Comparison of ENCODE assay signal across 9 mouse cellular contexts in genomic region chr10:75353838-75354241, GRCm38 (mm10). TPM values are rescaled to one million over a fixed set of nuclear protein-coding genes. Genes with fewer than 3 reads are reported as not detected.
A peak's percentile ranks its signal among the peaks of the same experiment; 100 is the strongest.
DNase-seq lines count a peak whose midpoint lies in the region; ATAC-seq and TF ChIP-seq lines count a peak whose summit lies in the region.
"Not testable (repeated sequence)": the region's sequence is repeated elsewhere in the genome, so short reads cannot be mapped to it uniquely, and the experiment has no call there.
"Had no signal": no experiment of that assay in that cellular context is flagged by ENCODE, and none has a peak within 500 bp of the region (broad histone marks: within the 10 kb centered on the region; RNA-seq: fewer than 3 reads in every experiment).

No protein-coding gene starts in this region.

- H3K9ac ChIP-seq in heart, embryonic 12.5 days; liver, embryonic 12.5 days; liver, embryonic 16.5 days (ENCODE audit: low read depth, low read length); lung, postnatal 0 days (replicated peaks; ENCODE audit: low read depth): not testable (repeated sequence)

- not testable (repeated sequence) for H3K9me3 ChIP-seq in heart, embryonic 12.5 days (replicated peaks); liver, embryonic 12.5 days (replicated peaks); liver, embryonic 16.5 days (replicated peaks; ENCODE audit: control insufficient read depth, low read length); lung, postnatal 0 days (ENCODE audit: low read length)

- not testable (repeated sequence) for TF ChIP-seq EP300 in lung, postnatal 0 days (IDR thresholded peaks at IDR 0.05)

- DNase-seq in lung, postnatal 0 days (ENCODE audit: low spot score) = peak; percentile 8

- not testable (repeated sequence) for H3K27ac ChIP-seq in heart, embryonic 12.5 days (ENCODE audit: poor library complexity, severe bottlenecking); liver, embryonic 12.5 days; liver, embryonic 16.5 days (ENCODE audit: low read length); lung, postnatal 0 days (ENCODE audit: low read length)

- not testable (repeated sequence) for H3K27me3 ChIP-seq in heart, embryonic 12.5 days (replicated peaks); liver, embryonic 12.5 days (replicated peaks); liver, embryonic 16.5 days (ENCODE audit: control insufficient read depth, insufficient read depth, low read depth, low read length); lung, postnatal 0 days (replicated peaks; ENCODE audit: insufficient read depth, low read length)

- ATAC-seq in CD4-positive, CD25-positive, alpha-beta regulatory T cell, adult 4 months = peak; percentile 97
- peak; percentile 18; the same call in 1 of the 2 replicates for ATAC-seq in common myeloid progenitor, adult 5-6 weeks (replicated peaks; ENCODE audit: low read depth, poor library complexity, severe bottlenecking)
- ATAC-seq in heart, embryonic 12.5 days (ENCODE audit: insufficient number of reproducible peaks, low FRiP score) = peak; percentile 29; the same call in 1 of the 2 replicates
- ATAC-seq in inflammation-experienced regulatory T-cells, adult 6 months = peak; percentile 92
- peak; percentile 37; the same call in 1 of the 2 replicates for ATAC-seq in liver, embryonic 12.5 days
- peak; percentile 47 for ATAC-seq in liver, embryonic 16.5 days (ENCODE audit: low read depth)
- ATAC-seq in lung, postnatal 0 days = peak; percentile 44
- ATAC-seq in neutrophil, adult 5-6 weeks (ENCODE audit: extremely low read depth, insufficient number of reproducible peaks, low FRiP score, poor library complexity, severe bottlenecking) = 0 out of 2 replicates have a peak, but pooled peaks have one; percentile 19

- not testable (repeated sequence) for H3K4me2 ChIP-seq in heart, embryonic 12.5 days; liver, embryonic 12.5 days; liver, embryonic 16.5 days (ENCODE audit: low read depth, low read length); lung, postnatal 0 days (replicated peaks; ENCODE audit: low read depth, low read length)

- not testable (repeated sequence) for H3K36me3 ChIP-seq in heart, embryonic 12.5 days; liver, embryonic 12.5 days; liver, embryonic 16.5 days (ENCODE audit: control insufficient read depth, insufficient read depth); lung, postnatal 0 days (ENCODE audit: insufficient read depth, low read length)

- not testable (repeated sequence) for TF ChIP-seq CTCF in lung, postnatal 0 days (IDR thresholded peaks at IDR 0.05)

- not testable (repeated sequence) for H3K4me3 ChIP-seq in heart, embryonic 12.5 days; liver, embryonic 12.5 days; liver, embryonic 16.5 days (ENCODE audit: low read depth, low read length); lung, postnatal 0 days (ENCODE audit: low read depth, low read length)

- H3K4me1 ChIP-seq in heart, embryonic 12.5 days (replicated peaks) = peaks cover 12% of the 10 kb centered on the region
- not testable (repeated sequence) for H3K4me1 ChIP-seq in liver, embryonic 12.5 days; liver, embryonic 16.5 days (ENCODE audit: control insufficient read depth, low read depth, low read length); lung, postnatal 0 days (ENCODE audit: insufficient read depth, low read depth, low read length)

- WGBS in heart, embryonic 12.5 days = 35% methylated on average over 8 of the region's 9 CpGs
- WGBS in liver, embryonic 12.5 days (ENCODE audit: insufficient replicate concordance) = 21% methylated on average over 9 of the region's 9 CpGs
- WGBS in liver, embryonic 16.5 days (ENCODE audit: insufficient replicate concordance) = 29% methylated on average over 9 of the region's 9 CpGs
- 48% methylated on average over 5 of the region's 9 CpGs for WGBS in lung, postnatal 0 days

RNA-seq across cellular contexts. Expression of gene Adora2a, which starts 37.2 kb away (rescaled TPM):
- polyA plus RNA-seq in CD4-positive, CD25-positive, alpha-beta regulatory T cell, adult 4 months (2017; shearing (Covaris generic)) = 10 to 100 TPM; 16.1 to 36.3 TPM
- 4.4 and 6.2 TPM in 2 replicates for total RNA-seq in common myeloid progenitor, adult 5-6 weeks (2017)
- polyA plus RNA-seq in heart, embryonic 12.5 days (2016; fragmentation: Nextera tagmentation; extraction: Ambion mirVana) = 3.1 and 3.7 TPM in 2 replicates
- 10 to 100 TPM; 16.5 to 35.9 (median 32.7) TPM for polyA plus RNA-seq in inflammation-experienced regulatory T-cells, adult 6 months (2017; shearing (Covaris generic))
- 2.3 and 3.1 TPM in 2 replicates for polyA plus RNA-seq in liver, embryonic 12.5 days (2016; fragmentation: Nextera tagmentation; extraction: Ambion mirVana)
- polyA plus RNA-seq in liver, embryonic 16.5 days (2015; fragmentation: Nextera tagmentation; extraction: Ambion mirVana) = 1.9 and 2.0 TPM in 2 replicates
- polyA plus RNA-seq in lung, postnatal 0 days (2015; fragmentation: Nextera tagmentation; extraction: Ambion mirVana) = 4.3 and 5.4 TPM in 2 replicates
- 2.9 and 3.1 TPM in 2 replicates for total RNA-seq in neutrophil, adult 5-6 weeks (2017)

RNA-seq across cellular contexts. Expression of gene Upb1, which starts 47.1 kb away (rescaled TPM):
- polyA plus RNA-seq in CD4-positive, CD25-positive, alpha-beta regulatory T cell, adult 4 months (2017; shearing (Covaris generic)) = under 1 TPM in 1 of 2 experiments, not detected in 1; 0.74 TPM
- 0.27 TPM in 1 of 2 replicates, not detected in the other for total RNA-seq in common myeloid progenitor, adult 5-6 weeks (2017)
- 0.15 and 0.17 TPM in 2 replicates for polyA plus RNA-seq in heart, embryonic 12.5 days (2016; fragmentation: Nextera tagmentation; extraction: Ambion mirVana)
- polyA plus RNA-seq in inflammation-experienced regulatory T-cells, adult 6 months (2017; shearing (Covaris generic)) = under 1 TPM; 0.21 to 0.59 (median 0.29) TPM
- 7.4 and 7.8 TPM in 2 replicates for polyA plus RNA-seq in liver, embryonic 12.5 days (2016; fragmentation: Nextera tagmentation; extraction: Ambion mirVana)
- polyA plus RNA-seq in liver, embryonic 16.5 days (2015; fragmentation: Nextera tagmentation; extraction: Ambion mirVana) = 29.5 and 40.4 TPM in 2 replicates
- 0.27 and 0.33 TPM in 2 replicates for polyA plus RNA-seq in lung, postnatal 0 days (2015; fragmentation: Nextera tagmentation; extraction: Ambion mirVana)
- total RNA-seq in neutrophil, adult 5-6 weeks (2017) = 1.0 and 2.3 TPM in 2 replicates
- polyA plus RNA-seq: forebrain, embryonic 12.5 days had no signal

Comparison
In these comparisons a context has a peak if more than half of its experiments do, and no peak if none do; other contexts are left out.
1. ATAC-seq: peak in every context shown above with its lines; median percentile 97 in CD4-positive, CD25-positive, alpha-beta regulatory T cell, adult 4 months; 92 in inflammation-experienced regulatory T-cells, adult 6 months; 47 in liver, embryonic 16.5 days; 44 in lung, postnatal 0 days; 37 in liver, embryonic 12.5 days; 29 in heart, embryonic 12.5 days; 19 in neutrophil, adult 5-6 weeks; 18 in common myeloid progenitor, adult 5-6 weeks.